Mouse (Mus musculus): Measurements from ENCODE around the gene Gabarapl1. TPM values are rescaled to one million over a fixed set of nuclear protein-coding genes. Genes with fewer than 3 reads are reported as not detected.
"Not testable (repeated sequence)": the region's sequence is repeated elsewhere in the genome, so short reads cannot be mapped to it uniquely, and the experiment has no call there.

The Gabarapl1 gene
- 2.1 and 6.5 TPM in 2 replicates for total RNA-seq (2015; ENCODE audit: low replicate concordance)
- total RNA-seq (2017; ENCODE audit: low replicate concordance): 9.8 and 17.5 TPM in 2 replicates

- ATAC-seq (replicated peaks; ENCODE audit: low FRiP score, poor library complexity, severe bottlenecking): peak; percentile 83
Observed at GRCm38 (mm10) chr6:129532942-129533860, at the start of gene Gabarapl1. TSS of gene Gabarapl1 (plus strand) at chr6:129533160.

DNA sequence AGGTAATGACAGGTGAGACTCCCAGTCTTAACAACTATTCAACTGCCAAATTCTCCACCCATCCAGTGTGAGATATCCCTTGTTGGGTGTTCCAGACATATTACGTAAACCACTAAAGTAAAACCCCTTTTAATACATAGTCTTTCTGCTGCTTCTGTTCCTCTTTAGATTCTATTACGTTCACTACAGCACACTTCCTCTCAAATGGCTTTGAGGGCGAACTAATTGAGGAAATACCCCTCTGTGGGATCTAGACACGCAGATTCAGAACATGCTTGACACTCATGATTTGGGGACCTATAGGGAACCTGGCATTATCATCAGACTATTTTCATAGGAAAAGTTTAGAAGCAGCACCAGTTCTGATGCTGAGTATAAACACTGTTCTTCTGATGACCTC is 38.0 kb upstream of the Gabarapl1 start:
- ATAC-seq (replicated peaks; ENCODE audit: low FRiP score, poor library complexity, severe bottlenecking): no peak

- no peak for ATAC-seq (replicated peaks; ENCODE audit: low FRiP score, poor library complexity, severe bottlenecking)
Observed at GRCm38 (mm10) chr6:129497345-129498218, 35.4 kb upstream of the Gabarapl1 start.

- not testable (repeated sequence) for ATAC-seq (replicated peaks; ENCODE audit: low FRiP score, poor library complexity, severe bottlenecking)
Observed at GRCm38 (mm10) chr6:129499516-129499915, 33.4 kb upstream of the Gabarapl1 start.

GRCm38 (mm10) chr6:129503471-129503870 is 29.5 kb upstream of the Gabarapl1 start:
- ATAC-seq (replicated peaks; ENCODE audit: low FRiP score, poor library complexity, severe bottlenecking): no peak

DNA sequence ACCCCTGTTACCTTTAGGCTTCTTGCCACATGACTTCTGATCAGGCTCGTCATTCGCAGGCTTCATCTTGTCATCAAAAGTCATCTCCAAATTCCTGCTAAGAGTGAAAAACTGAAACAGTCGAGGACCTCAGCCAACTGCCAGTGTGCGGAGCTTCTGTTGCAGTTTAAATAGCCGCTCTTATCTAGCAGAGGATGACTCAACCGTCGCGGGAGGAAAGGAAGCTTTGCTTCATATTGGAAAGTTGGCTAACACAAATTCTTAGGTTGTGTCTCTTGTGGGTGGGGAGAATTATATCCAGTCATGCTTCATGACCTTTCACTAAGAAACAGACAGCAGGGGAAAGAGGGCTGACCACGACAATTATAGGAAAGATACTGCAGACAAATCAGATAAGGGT is 25.9 kb upstream of the Gabarapl1 start, which contains the start of gene Olr1:
TSS of gene Olr1 (minus strand) at position 142 of the 400 bp plus-strand sequence.
- ATAC-seq (replicated peaks; ENCODE audit: low FRiP score, poor library complexity, severe bottlenecking): no peak

DNA sequence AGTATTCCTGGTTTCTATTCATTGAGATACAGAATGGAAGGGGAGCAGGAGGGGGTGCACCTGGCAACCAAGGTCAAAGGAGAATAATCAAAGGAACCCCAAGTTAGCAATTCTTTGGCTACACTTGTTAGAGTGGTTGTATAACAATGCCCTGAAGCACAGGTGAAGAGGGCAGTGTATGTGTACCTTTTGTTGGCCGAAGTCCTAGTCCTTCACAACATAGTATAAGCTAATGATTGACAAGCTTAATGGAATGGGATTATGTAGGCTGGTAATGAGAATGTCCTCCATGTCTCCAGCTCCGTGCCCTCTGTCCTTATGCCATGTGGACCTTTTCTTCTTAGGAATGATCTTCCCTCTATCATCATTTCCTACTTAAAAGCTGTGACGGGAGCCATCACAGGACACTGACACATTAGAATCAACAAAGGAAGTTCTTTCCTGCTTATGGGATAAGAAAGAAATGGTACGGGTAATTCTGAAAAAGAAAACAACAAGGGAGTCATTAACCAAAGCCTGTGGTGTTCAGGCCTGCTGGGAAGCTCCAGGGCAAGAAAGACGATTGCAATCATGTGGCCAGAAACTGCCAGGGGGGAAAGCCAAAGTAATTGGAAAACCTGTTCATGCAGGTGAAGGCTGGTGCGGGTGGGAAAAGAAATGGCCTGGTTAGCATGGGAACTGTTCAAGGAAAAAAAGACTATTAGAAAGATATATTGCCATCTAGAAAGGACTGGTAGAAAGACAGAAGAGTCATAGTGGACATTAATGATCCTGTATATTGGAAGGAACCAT is 22.6 kb upstream of the Gabarapl1 start:
- no peak for ATAC-seq (replicated peaks; ENCODE audit: low FRiP score, poor library complexity, severe bottlenecking)

DNA sequence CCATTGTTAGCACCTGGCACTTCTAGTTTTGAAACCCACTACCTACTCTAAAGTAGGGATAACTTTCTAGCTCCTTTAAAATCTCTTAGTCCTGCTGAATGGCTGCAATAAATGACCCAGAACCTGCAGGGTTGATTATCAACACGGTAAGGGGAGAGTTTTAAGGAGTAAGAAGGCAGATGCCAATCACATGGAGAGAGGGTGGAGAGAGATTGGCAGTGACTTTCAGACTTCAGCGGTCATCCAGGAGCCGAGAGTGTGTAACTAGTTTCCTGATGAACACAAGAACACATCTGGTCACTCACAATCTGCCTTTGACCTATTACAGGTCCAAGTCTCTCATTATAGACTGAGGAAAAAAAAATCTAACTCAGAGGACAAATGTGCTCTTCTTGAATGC is 20.6 kb upstream of the Gabarapl1 start, which contains the start of gene Tmem52b:
TSS of gene Tmem52b (plus strand) at position 189 of the 400 bp plus-strand sequence.
- no peak for ATAC-seq (replicated peaks; ENCODE audit: low FRiP score, poor library complexity, severe bottlenecking)

GRCm38 (mm10) chr6:129512868-129513267 is 20.1 kb upstream of the Gabarapl1 start:
- no peak for ATAC-seq (replicated peaks; ENCODE audit: low FRiP score, poor library complexity, severe bottlenecking)

GRCm38 (mm10) chr6:129513409-129513808 is 19.6 kb upstream of the Gabarapl1 start:
- ATAC-seq (replicated peaks; ENCODE audit: low FRiP score, poor library complexity, severe bottlenecking): no peak

DNA sequence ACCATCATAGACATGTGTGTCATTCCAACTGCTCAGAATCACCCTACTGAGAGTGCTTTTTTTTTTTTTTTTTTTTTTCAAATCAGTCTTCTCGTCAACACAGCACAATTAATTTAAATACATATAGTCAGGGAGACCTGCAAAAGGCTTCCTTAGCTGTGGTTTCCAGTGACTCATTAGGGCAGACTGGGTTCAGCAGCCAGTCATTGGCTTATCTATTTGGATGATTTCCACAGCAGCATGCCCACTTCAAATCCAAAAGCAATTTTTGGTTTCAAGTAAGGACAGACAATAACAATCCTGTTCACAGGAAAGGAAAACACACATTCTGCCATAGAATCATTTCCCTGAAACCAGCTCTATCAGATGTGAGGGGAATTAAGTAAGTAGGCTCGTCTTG is 18.6 kb upstream of the Gabarapl1 start:
- ATAC-seq (replicated peaks; ENCODE audit: low FRiP score, poor library complexity, severe bottlenecking): no peak

- no peak for ATAC-seq (replicated peaks; ENCODE audit: low FRiP score, poor library complexity, severe bottlenecking)
Observed at GRCm38 (mm10) chr6:129515068-129515467, 17.9 kb upstream of the Gabarapl1 start.

DNA sequence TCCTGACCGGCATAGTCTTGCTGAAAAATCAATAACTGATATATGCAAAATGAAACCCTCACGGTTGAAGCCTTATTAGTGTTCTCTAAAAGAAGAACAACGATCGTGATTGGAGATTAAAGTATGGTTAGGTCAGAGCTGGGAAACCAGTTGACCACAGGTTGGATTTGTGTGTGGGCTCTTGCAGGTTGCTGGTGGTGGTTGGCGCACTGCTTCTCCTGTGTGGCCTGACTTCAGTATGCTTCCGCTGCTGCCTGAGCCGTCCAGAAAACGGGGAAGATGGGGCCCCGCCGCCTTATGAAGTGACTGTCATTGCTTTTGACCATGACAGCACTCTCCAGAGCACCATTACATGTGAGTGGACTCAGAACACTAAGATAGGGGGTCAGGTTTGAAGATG is 16.6 kb upstream of the Gabarapl1 start:
- no peak for ATAC-seq (replicated peaks; ENCODE audit: low FRiP score, poor library complexity, severe bottlenecking)

DNA sequence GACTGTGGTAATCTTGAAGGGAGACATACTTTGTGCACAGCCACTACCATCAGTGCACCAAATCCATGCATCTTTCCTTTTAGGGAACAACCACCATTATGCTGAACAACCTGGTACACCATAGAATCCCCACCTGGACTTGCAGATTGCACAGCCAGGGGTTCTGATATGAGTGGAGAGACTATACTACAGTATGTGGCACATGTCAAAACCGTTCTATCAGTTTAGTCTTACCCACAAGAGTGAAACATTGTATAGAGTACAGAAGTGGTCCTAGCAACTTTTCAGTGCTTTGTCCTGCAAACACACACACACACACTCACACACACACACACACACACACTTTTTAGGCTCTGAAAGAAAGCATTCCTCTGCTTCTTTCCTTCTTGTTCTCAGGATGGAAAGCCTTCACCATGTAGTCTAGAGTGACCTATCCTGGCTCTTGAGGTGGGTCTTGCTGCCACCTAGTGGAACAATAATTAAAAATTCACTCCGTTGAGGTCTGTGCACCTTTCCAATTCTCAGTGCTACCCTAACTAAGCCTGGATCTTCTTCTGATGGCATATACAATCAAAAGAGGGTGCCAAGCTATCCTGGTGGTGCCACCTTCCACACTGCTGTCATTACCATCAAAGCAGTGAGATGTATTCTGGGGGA is 15.1 kb upstream of the Gabarapl1 start:
- ATAC-seq (replicated peaks; ENCODE audit: low FRiP score, poor library complexity, severe bottlenecking): no peak

- no peak for ATAC-seq (replicated peaks; ENCODE audit: low FRiP score, poor library complexity, severe bottlenecking)
Observed at GRCm38 (mm10) chr6:129526069-129526468, 6.9 kb upstream of the Gabarapl1 start.

DNA sequence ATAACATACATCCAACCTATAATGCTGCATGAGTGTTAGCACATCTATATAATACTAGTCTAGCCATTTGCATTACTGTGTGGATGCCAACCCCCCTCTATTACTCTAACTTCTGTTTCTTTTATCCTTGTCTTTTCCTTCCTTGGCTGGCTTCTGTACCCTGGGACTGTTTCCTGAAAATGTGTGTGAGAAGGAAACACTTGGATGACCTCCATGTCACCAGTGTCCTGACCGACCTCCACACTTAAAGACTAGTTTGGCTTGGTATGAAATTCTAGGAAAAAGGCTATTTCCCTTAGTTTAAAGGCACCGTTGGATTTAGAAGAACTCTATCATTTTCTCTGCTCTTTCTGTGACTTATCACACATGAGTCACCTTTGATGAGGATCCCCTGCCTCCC is 5.5 kb upstream of the Gabarapl1 start:
- ATAC-seq (replicated peaks; ENCODE audit: low FRiP score, poor library complexity, severe bottlenecking): no peak

DNA sequence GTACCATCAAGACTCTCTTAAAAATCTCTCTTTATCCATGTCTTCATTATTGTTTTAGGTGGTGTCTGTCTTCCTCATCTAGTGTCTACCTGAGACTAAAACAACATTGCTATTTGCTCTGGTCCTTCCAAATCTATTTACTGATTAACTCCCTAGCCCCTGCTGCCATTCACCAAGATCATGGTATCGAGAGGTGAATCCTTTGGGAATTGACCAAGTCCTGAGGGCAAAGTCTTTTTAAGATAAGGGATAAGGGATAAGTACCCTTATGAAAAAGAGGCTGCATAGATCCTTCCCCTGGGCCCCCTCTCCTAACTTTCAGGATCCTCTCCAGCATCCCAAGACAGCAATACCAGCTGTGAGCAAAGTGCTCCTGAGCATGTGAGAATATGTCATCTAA is 3.4 kb upstream of the Gabarapl1 start:
- no peak for ATAC-seq (replicated peaks; ENCODE audit: low FRiP score, poor library complexity, severe bottlenecking)

DNA sequence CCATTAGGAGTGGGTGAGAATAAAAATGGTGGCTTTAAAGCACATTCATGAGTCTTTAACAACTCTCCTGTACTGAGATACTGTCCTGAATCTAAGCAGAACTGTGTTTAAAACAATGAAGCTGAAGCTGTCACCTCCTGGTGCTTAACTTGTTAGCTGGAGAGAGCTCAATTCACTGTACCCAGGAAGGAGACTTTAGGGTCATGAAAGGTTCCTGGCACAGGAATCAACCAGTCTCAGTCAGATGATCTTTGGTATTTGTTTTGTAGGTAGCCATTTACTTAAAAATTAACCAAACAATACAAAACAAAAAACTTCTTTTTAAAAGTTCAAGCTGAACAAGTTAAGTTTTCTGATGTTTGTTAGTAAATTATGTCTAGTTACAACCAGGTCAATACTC is 2.7 kb upstream of the Gabarapl1 start:
- ATAC-seq (replicated peaks; ENCODE audit: low FRiP score, poor library complexity, severe bottlenecking): no peak

GRCm38 (mm10) chr6:129532556-129532941 is 411 bp upstream of the Gabarapl1 start:
- ATAC-seq (replicated peaks; ENCODE audit: low FRiP score, poor library complexity, severe bottlenecking): peak; percentile 28; the same call in 1 of the 2 replicates

Data from erythroid progenitor cell, adult 5-6 weeks (primary cell).